Mouse (Mus musculus) olfactory bulb, adult 2 months (tissue): Measurements from ENCODE around the gene Wipf1.

Experiments used
- CTCF ChIP-seq: fragments of 200-500 bp; IDR thresholded peaks from 2 replicates; pipeline ENCODE4 v1.5.1; 2012; ENCODE audit warnings: low read depth, mild to moderate bottlenecking, low read length, moderate library complexity; ENCODE audit not compliant: insufficient read depth
- POLR2A ChIP-seq: fragments of 200-500 bp; IDR thresholded peaks from 2 replicates; pipeline ENCODE4 v1.6.1; 2012; ENCODE audit warnings: mild to moderate bottlenecking, low read depth, low read length, moderate library complexity; ENCODE audit not compliant: insufficient read depth

GRCm38 (mm10) chr2:73456886-73457285, 72.6 kb downstream of the Wipf1 start:
- TF ChIP-seq CTCF (no peak), POLR2A (no peak)
